Mouse (Mus musculus): ENCODE measurements at regions not wholly inside any gene's neighbourhood (a gene's known extent, or its start where the extent isn't known, plus 50 kb on each side); places are given as distances from the start of the nearest gene placed in this dataset.
A peak's percentile ranks its signal among the peaks of the same experiment; 100 is the strongest.

DNA sequence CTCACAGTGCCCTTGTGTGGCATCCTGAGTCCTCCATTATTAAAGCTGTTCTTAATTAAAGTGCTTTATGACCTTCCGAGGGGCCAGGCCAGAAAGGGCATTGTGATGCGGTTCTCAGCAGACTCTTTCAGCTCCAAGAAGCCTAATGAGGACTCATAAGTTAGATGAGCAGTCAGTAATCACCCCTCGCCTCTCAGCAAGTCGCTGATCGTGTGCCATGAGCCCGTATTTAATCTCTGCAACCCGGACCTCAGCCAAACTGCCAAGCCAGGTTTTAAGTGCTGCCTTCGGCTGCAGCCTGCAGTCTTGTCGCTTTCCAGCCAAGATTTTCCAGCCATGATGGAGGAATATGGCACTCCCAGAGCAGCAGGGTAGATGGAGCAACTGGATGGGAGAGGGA, 56.1 kb upstream of the Rbfox1 start:
- intact Hi-C loops (cut with DNase I), result no loop called here
- peak; percentile 8 to 15 for DNase-seq

GRCm38 (mm10) chr16:5823316-5823715, 61.8 kb upstream of the Rbfox1 start:
- no peak for DNase-seq
- intact Hi-C loops (cut with DNase I), result no loop called here

- intact Hi-C loops (cut with DNase I), result no loop called here
- no peak for DNase-seq
Measured at GRCm38 (mm10) chr16:5817166-5817565, 68.0 kb upstream of the Rbfox1 start.

DNA sequence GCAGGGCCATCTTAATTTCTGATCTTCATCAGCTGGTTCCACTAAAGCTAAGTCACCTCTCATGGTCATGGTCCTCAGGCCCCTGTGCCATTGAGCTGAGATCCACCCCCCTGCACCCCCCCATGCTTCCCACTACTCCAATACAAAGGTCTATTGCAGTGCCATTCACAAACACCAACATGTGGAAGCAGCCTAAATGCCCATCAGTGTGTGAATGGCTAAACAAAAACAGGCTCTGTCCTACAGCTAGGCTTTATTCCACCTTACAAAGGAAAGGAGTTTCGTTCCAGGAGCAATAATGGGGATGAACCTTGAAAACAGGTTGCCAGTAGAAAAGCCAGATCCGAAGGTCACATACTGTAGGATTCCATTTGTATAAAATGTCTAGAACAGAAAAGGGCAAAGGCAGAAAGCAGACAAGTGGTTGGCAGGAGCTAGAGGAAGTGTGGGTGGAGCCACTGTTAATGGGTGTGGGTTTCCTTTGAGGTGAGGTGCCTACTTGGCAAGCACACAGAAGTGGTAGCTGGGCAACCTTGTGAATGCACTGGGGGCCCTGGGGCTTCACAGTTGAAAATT, 72.8 kb upstream of the Rbfox1 start:
- DNase-seq, result no peak
- intact Hi-C loops (cut with DNase I), result no loop called here

- intact Hi-C loops (cut with DNase I), result no loop called here
- DNase-seq, result no peak
Measured at GRCm38 (mm10) chr16:5811654-5811992, 73.5 kb upstream of the Rbfox1 start.

DNA sequence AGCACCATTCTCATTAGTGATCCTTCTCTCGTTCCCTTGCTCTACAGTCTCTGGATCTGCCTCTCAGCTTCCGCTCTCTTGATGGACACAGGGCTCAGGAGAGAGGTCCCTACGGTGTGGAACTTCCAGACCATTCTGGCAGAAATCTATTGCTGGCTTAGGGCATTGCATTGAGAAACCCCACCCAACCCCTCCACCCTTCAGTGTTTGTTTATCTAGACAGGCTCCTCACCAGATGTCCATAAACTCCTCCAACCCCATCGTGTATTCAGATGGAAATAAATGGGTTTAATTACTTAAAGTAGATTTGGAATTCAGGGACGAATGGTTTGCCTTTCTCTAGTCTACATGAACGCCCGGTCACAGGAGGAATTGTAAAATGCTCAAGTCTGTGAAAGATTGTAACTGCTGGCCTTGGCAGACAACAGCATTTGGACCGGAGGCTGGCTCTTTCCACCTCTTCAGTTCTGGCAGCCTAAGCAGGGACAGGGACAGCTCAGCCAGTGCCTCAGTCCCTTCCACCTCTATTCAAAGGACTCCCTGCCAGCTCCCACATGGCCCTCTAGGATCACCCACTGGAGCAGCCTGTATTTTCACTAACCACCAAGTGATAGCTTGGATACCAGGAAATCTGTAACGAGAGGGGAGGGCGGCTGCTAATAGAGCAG, 74.0 kb upstream of the Rbfox1 start:
- intact Hi-C loops (cut with DNase I), result no loop called here
- peak; percentile 2 to 7 for DNase-seq

GRCm38 (mm10) chr16:5798188-5798587, 87.0 kb upstream of the Rbfox1 start:
- intact Hi-C loops (cut with DNase I), result no loop called here
- no peak for DNase-seq

DNA sequence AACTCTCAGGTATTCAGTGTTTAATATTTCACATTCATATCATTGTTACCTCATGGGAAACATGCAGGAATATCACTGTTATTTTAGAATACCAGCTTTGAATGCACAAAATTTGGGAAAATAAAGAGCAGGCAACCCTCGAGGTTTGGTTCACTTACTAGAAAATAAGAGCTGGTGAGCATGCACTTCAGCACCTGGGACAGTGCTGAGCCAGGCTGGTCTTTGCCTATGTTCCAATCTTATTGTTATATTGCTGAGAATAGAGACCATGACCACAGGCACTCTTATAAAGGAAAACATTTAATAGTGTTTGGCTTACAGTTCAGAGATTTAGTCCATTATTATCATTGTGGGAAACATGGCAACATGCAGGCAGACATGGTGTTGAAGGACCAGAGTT, 92.9 kb upstream of the Rbfox1 start:
- no peak for DNase-seq
- intact Hi-C loops (cut with DNase I), result no loop called here

- no peak for DNase-seq
- intact Hi-C loops (cut with DNase I), result no loop called here
Measured at GRCm38 (mm10) chr16:5790161-5790560, 95.0 kb upstream of the Rbfox1 start.

DNA sequence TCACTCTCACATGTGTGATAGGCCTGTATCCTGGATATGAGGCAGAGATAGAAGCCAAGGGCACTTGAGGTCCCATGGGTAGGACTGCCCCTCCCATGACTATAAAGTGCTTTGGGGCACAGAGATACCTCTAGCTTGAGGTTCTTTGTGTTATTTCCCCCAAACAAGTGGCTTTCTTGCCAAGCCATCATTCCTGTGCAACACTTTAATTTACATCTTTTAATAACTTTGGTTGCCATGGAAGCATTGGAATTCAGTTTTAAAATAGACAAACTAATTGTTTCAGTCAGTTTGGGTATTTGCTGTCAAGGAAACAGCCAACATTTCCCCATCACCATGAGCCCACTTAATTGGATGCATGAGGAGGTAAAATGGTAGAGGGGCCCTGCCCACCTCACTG, 97.9 kb upstream of the Rbfox1 start:
- DNase-seq, result no peak
- intact Hi-C loops (cut with DNase I), result no loop called here

DNA sequence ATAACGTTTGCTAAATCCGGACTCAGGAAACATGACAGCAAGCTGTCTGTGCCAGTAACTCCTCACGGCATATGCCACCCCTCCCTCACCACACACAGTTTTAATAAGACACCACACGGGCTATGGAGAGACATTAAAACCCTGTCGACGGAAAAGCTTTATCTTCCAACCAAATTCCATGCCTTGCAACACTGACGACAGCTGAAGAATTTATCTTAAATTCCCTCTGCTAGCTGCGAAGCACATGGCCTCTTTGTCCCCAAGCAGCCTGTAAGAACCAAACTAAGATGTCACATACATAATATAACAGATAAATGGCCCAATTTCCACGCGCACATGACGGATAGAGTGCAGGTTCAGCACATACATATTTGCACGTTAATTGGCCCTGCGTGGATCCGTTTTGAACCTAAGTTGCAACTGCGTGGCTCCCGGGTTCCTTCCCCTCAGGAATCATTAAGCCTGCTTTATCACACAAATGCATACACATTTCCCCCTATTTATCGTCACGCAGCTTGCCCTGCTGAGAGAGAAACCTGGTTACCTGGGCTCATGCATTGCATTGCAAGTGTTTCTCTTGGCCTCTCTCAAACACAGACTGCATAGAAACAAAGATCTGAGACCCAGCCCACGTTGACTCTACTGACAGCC, 118.3 kb upstream of the Rbfox1 start:
- intact Hi-C loops (cut with DNase I), result no loop called here
- no peak for DNase-seq

DNA sequence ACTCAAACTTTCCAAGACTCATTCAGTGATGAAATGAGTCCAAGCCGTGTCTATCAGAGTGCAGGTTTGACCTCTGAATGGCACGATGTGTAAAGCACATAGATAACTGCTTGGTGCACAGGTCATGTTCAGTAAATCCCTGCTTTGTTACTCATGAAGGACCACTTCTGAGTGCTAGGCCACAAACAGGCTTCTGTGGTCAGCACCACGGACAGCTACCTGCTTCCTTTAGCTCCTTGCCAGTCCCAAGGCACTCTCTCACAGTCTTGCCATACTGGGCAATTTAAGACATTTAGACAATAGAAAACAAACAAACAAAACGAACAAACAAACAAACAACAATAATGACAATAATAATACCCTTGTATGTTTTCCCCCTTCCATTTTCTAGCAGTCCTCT, 120.0 kb upstream of the Rbfox1 start:
- intact Hi-C loops (cut with DNase I), result no loop called here
- DNase-seq, result peak; percentile 46 to 53

DNA sequence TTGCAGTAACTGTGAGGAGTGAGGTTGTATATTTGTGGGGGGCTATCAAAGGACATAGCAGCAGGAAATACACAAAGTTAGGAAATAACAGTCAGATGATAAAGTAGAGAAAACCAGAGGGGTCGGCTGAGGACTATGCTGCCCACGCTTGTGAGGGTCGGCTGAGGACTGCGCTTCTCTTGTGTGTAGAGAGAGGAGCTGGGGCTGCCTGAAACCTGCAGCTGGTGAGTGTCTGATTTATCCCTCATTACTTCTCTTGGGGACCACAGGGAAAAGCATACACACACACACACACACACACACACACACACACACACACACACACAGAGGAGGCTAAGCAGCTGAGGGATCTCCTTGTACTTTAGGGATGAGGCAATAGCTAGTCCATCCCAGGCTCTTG, 124.3 kb upstream of the Rbfox1 start:
- DNase-seq, result no peak
- intact Hi-C loops (cut with DNase I), result no loop called here

- intact Hi-C loops (cut with DNase I), result no loop called here
- DNase-seq, result no peak
Measured at GRCm38 (mm10) chr16:5759021-5759420, 126.1 kb upstream of the Rbfox1 start.

GRCm38 (mm10) chr16:5742716-5743507, 142.2 kb upstream of the Rbfox1 start:
- intact Hi-C loops (cut with DNase I), result no loop called here
- DNase-seq, result no peak

- DNase-seq, result no peak
- intact Hi-C loops (cut with DNase I), result no loop called here
Measured at GRCm38 (mm10) chr16:5740776-5741175, 144.4 kb upstream of the Rbfox1 start.

- intact Hi-C loops (cut with DNase I), result no loop called here
- DNase-seq, result no peak
Measured at GRCm38 (mm10) chr16:5733608-5734007, 151.5 kb upstream of the Rbfox1 start.

- intact Hi-C loops (cut with DNase I), result no loop called here
- DNase-seq, result no peak
Measured at GRCm38 (mm10) chr16:5722506-5722905, 162.6 kb upstream of the Rbfox1 start.

DNA sequence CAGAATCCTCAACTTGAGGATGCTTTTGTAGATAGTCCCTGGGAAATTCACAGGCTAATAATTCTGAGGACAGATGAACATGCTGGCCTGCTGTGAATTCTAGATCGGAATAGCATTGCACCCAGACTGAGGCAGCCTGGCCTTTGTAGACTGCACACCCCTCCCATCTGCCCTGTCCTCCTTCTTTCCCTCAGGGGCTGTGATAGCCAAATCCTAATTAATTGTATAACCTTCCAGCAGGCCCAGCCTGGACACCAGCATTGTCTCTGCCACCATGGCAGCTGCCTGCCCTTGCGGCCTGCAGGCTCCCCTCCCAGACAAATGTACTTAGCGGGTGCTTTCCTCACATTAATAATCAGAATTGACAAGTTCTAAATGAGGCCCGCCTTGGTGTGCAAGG, 171.7 kb upstream of the Rbfox1 start:
- no peak for DNase-seq
- intact Hi-C loops (cut with DNase I), result no loop called here

- intact Hi-C loops (cut with DNase I), result no loop called here
- no peak for DNase-seq
Measured at GRCm38 (mm10) chr16:5709831-5710230, 175.3 kb upstream of the Rbfox1 start.

DNA sequence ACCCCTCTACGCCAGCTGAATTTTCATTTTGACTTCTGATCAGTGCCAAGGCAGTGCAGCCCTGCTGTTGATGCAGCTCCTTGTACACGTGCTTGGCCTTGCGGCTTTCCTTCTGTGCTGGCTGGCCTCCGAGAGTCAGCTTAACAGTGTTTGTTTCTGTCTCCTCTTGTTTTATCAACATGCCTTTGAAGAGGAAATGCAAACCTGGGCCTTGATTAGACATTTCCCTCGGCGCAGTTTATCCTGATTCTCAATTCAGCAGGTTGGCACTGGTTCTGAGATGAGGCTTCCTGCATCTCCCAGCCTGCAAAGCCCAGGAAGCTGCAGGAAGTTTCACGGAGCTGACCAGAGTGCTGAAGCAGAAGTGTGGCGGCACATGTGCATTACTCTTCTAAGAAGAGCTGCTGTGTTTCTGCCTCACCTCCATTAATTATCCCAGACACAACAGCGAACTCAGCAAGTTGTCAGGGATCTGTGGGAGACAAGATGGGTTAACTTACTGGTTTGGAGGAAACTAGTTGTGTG, 184.4 kb upstream of the Rbfox1 start:
- intact Hi-C loops (cut with DNase I), result no loop called here
- peak; percentile 33 to 62 for DNase-seq

GRCm38 (mm10) chr16:5688322-5688721, 196.8 kb upstream of the Rbfox1 start:
- no peak for DNase-seq
- intact Hi-C loops (cut with DNase I), result no loop called here
